Mouse (Mus musculus): Measurements from ENCODE around the gene Olfr190.
"Not testable (repeated sequence)": the region's sequence is repeated elsewhere in the genome, so short reads cannot be mapped to it uniquely, and the experiment has no call there.

Olfr190 gene

DNA sequence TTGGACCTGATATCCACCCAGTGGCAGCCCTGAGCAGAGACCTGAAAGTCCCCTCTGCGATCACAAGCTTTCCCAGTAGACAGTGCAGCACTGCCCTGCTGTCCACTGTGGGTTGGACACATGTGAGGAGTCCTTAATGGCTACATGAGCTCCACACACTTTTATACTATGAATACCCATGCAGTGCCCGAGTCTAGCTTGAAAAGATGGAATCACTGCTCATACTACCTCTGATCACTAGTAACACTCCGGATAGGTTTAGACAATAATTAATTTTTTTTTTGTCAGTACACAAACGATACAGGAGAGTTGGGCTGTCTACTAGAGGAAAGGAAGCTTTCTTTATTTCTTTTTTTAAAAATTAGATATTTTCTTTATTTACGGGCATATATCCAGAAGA is at the start of gene Olfr190:
Gene Olfr190, minus strand, starts transcription at position 101 of the 400 bp plus-strand sequence.
- DNase-seq (ENCODE audit: low spot score in 2 of 2) = no peak

DNA sequence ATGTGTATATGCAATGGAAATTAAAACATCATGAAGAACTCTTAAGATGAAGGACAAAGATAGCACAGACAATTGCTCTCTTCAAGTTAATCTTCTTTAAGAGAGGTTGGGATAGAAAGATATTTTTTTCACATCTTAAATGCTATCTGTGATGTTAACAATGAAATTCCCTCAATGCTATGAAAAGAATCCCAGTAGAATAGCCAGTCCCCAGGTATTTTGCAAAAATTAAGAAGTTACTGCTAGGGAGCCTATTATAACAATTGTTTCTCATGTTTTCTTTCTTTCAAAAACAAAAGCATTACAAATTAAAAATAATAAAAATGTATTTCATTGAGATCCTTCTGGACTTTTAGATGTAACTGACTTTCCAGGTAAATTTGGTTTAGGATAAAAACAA is 43.2 kb upstream of the Olfr190 start, which contains the start of gene Olfr194:
Gene Olfr194, minus strand, starts transcription at position 101 of the 400 bp plus-strand sequence.
- DNase-seq (ENCODE audit: low spot score in 2 of 2) = no peak

DNA sequence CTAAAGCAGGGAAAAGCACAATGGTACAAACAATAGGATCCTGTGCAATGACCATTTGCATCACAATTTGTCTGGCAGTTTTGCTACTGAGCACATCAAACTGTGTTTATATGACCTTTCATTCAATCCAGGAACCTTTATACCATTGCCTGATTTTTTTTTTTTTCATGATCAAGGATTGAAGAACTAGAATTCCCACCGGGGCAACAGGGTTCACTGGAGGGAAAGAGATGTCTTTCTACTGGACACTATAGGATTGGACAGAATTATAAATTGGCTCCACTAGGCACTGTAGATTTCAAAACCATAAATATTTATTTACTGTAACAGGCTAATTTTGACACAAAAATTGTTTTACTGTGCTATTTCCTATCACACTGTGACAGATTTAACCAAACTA is 34.0 kb upstream of the Olfr190 start, which contains the start of gene Olfr193:
Gene Olfr193, minus strand, starts transcription at position 101 of the 400 bp plus-strand sequence.
- DNase-seq (ENCODE audit: low spot score in 2 of 2) = no peak

DNA sequence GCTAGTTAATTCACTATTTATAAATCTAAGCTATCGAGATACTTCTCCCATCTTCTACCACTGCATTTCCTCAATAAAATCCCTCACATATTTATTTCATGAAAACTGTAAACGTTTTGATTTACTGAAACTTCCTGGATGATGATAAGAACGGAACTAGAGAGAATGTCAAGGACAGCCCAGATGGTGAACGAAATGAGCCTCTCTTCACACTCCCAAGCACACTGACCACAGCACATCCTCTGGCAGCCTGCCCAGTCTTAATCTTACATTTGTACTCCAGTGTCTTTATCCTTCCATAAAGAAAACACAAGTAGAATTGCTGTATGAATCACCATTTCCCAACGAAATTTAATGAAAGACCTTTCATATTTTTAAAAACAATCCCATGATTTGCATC is 30.7 kb upstream of the Olfr190 start:
- DNase-seq (ENCODE audit: low spot score in 2 of 2) = not testable (repeated sequence)

DNA sequence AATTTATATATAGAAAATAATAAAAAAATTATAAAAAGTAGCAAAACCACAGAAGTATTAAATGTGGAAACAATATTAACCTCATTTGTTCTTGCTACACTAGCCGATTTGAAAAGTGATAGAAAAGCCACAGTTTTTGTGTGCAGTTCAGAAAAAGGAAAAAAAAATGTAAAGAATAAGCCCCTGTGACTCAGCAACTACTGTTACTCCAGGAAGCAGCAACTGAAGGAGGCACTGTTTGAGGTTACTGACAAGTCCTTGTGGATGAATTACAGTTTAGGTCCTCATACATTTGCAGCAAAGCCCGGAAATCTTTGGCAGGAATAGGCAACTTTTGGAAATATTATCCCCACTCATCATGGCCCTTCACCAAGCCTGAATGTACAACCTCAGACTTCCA is 27.5 kb upstream of the Olfr190 start:
- DNase-seq (ENCODE audit: low spot score in 2 of 2) = no peak

DNA sequence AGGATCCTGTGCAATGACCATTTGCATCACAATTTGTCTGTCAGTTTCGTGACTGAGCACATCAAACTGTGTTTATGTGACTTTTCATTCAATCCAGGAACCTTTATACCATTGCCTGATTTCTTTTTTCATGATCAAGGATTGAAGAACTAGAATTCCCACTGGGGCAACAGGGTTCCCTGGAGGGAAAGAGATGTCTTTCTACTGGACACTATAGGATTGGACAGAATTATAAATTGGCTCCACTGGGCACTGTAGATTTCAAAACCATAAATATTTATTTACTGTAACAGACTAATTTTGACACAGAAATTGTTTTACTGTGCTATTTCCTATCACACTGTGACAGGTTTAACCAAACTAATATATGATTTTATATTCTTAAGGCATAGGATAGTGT is 11.9 kb upstream of the Olfr190 start, which contains the start of gene Olfr191:
Gene Olfr191, minus strand, starts transcription at position 101 of the 400 bp plus-strand sequence.
- DNase-seq (ENCODE audit: low spot score in 2 of 2) = not testable (repeated sequence)

DNA sequence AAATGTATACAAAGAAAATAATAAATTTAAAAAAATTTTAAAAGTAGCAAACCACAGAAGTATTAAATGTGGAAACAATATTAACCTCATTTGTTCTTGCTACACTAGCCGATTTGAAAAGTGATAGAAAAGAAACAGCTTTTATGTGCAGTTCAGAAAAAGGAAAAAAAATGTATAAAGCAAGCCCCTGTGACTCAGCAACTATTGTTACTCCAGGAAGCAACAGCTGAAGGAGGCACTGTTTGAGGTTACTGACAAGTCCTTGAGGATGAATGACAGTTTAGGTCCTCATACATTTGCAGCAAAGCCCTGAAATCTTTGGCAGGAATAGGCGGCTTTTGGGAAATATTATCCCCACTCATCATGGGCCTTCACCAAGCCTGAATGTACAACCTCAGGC is 3.3 kb upstream of the Olfr190 start:
- DNase-seq (ENCODE audit: low spot score in 2 of 2) = not testable (repeated sequence)

DNA sequence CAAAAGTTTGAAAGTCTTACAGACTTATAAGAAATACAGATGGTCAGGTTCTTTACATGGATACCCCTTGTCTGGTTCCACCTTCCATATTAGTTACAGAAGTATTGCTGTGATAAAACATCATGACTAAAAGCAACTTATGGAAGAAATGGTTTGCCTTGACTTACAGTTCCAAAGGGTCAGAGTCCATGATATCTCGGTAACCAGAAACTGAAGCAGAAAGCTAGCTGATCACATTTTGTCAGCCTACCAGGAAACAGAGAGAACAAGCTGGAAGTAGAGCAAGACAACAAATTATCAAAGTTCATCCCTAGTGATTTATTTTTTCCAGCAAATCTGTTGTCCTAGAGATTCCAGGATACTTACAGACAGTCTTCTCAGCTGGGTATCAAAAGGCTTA is 4.3 kb downstream of the Olfr190 start:
- no peak for DNase-seq (ENCODE audit: low spot score in 2 of 2)

DNA sequence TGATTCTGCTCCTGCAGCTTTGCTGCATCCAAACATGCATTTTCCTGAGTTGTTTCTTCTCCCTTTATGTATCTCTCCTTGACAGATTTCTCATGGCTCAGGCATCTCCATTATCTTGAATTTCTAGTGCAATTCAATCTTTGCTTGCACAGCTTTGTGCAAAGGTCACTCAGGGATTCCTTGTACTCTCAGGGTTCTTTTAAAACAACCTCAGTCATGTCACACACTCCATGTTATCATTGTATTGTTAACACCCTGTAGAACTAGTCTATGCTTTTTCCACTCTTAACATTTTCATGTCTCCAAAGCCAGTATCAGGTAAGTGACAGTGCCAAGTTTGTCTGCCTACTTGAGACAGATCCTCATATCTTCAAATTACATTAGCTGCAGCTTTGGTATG is 6.0 kb downstream of the Olfr190 start:
- no peak for DNase-seq (ENCODE audit: low spot score in 2 of 2)

DNA sequence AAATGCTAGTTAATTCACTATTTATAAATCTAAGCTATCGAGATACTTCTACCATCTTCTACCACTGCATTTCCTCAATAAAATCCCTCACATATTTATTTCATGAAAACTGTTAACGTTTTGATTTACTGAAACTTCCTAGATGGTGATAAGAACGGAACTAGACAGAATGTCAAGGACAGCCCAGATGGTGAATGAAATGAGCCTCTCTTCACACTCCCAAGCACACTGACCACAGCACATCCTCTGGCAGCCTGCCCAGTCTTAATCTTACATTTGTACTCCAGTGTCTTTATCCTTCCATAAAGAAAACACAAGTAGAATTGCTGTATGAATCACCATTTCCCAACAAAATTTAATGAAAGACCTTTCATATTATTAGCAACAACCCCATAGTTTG is 15.4 kb downstream of the Olfr190 start:
- not testable (repeated sequence) for DNase-seq (ENCODE audit: low spot score in 2 of 2)

DNA sequence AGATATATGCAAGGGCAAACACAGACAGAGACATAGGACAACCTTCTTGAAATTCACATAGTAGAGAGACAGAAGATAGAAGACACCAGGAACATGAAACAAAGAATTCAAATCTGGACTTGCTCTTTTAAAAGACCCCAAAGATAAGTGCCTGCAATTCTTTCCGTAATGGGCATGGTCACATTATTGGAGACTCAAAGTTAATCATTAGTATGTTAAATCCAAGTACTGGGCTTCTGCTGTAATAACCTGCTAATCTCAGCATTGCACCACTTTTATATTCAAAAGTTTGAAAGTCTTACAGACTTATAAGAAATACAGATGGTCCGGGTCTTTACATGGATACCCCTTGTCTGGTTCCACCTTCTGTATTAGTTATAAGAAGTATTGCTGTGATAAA is 28.5 kb downstream of the Olfr190 start:
- DNase-seq (ENCODE audit: low spot score in 2 of 2) = not testable (repeated sequence)

DNA sequence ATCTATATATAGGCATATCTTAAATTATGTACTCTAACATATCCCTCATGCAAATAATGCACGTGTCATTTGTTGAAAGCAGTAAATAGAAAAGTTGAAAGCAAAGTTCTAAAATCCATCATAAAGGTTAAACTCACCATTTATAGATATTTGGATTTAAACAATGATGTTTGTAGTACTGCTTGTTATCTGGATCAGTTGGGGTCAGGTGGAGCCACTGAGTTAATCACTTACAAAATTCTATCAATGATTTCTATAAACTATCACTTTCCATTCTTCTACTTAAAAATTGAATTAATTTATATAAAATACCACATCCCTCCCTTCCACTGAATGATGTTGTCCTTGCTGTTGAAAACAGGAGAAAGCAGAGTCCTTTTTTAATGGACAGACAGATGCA is 28.9 kb downstream of the Olfr190 start:
- DNase-seq (ENCODE audit: low spot score in 2 of 2) = no peak

DNA sequence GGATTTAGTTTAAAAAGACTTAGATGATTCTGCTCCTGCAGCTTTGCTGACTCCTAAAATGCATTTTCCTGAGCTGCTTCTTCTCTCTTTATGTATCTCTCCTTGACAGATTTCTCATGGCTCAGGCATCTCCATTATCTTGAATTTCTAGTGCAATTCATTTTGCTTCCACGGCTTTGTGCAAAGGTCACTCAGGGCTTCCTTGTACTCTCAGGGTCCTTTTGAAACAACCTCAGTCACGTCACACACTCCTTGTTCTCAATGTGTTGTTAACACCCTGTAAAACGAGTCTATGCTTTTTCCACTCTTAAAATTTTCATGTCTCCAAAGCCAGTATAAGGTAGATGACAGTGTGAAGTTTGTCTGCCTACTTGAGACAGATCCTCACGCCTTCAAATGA is 30.2 kb downstream of the Olfr190 start:
- no peak for DNase-seq (ENCODE audit: low spot score in 2 of 2)

DNA sequence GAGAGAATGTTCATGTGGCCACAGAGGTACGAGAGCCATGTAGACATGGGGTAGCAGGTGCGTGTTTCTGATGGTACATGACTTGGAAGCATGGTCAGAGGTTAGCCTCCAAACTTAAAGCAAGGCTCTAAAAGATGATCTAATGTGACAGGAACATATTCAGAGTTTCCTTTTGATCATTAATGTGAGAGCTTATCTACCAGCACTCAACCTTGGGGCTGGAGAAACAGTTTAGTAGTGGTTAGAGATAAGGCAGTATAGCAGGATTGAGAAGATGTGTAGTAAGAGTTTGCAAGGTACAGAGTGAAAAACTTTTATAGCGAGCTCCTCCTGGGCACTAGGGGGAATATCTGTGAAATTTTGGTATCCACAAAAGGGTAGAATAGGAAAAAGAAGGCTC is 32.0 kb downstream of the Olfr190 start:
- no peak for DNase-seq (ENCODE audit: low spot score in 2 of 2)

DNA sequence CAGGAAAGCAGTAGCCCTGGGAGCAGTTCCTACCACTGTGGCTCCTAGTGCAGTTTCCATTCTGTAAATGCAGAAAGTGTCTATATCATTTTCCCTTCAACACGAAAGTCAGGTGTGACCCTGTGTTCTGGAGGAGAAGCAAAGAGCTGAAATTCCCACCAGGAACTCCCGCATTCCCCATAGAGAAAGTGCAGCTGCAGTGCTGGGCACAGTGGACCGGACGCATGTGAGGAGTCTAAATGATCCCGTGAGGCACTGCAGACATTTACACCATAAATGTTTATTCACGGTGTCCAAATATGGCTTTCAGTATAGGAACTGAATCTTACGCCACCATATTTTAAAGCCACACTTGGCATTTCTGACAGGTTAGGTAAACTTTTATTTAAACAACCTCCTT is 38.1 kb downstream of the Olfr190 start, which contains the start of gene Olfr187:
Gene Olfr187, minus strand, starts transcription at position 58 of the 400 bp plus-strand sequence.
- DNase-seq (ENCODE audit: low spot score in 2 of 2) = no peak

DNA sequence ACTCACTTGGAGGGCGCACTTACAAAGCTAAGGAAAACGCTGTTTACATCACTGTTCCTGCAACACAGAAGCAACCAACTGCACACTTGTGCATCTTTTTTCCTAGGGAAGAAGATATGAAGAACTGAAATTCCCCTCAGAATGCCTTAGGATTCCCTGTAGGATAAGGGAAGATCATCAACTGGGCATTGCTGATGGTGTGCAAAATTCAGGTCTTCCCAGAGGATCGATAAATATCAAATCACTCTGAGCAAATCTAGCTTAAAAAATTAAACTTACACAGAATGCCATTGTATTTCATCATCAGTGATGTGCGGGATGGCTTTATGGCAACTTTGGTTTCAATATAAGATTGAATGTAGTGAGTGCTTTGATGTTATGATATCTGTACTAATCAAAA is 47.6 kb downstream of the Olfr190 start, which contains the start of gene Olfr186:
Gene Olfr186, minus strand, starts transcription at position 101 of the 400 bp plus-strand sequence.
- DNase-seq (ENCODE audit: low spot score in 2 of 2) = no peak
